Mouse (Mus musculus): ENCODE results near the gene Pycr2.

The Pycr2 gene

GRCm38 (mm10) chr1:180942166-180943031 lies 38.3 kb downstream of the Pycr2 start, which contains the start of gene Tmem63a:
Gene Tmem63a, plus strand, starts transcription at chr1:180942344.
- peak; percentile 66 for DNase-seq (ENCODE audit: low spot score)

- no peak for DNase-seq (ENCODE audit: low spot score)
Observed at GRCm38 (mm10) chr1:180943032-180943644, 39.0 kb downstream of the Pycr2 start.

GRCm38 (mm10) chr1:180943896-180944295 lies 39.8 kb downstream of the Pycr2 start:
- no peak for DNase-seq (ENCODE audit: low spot score)

GRCm38 (mm10) chr1:180944553-180944952 lies 40.5 kb downstream of the Pycr2 start:
- DNase-seq (ENCODE audit: low spot score) = no peak

- DNase-seq (ENCODE audit: low spot score) = peak; percentile 38
Observed at GRCm38 (mm10) chr1:180945001-180945980, 41.2 kb downstream of the Pycr2 start.

- DNase-seq (ENCODE audit: low spot score) = no peak
Observed at GRCm38 (mm10) chr1:180946448-180946847, 42.4 kb downstream of the Pycr2 start.

GRCm38 (mm10) chr1:180952085-180952746 lies 48.1 kb downstream of the Pycr2 start:
- no peak for DNase-seq (ENCODE audit: low spot score)

- no peak for DNase-seq (ENCODE audit: low spot score)
Observed at GRCm38 (mm10) chr1:180952808-180953207, 48.7 kb downstream of the Pycr2 start.

- no peak for DNase-seq (ENCODE audit: low spot score)
Observed at GRCm38 (mm10) chr1:180956401-180956800, 52.3 kb downstream of the Pycr2 start.

GRCm38 (mm10) chr1:180956973-180957381 lies 52.9 kb downstream of the Pycr2 start:
- no peak for DNase-seq (ENCODE audit: low spot score)

Data from ovary, postnatal 14 days (tissue).